Mouse (Mus musculus) layer of hippocampus, postnatal 25 days (tissue): ENCODE measurements around the gene Pgm2l1. TPM values are rescaled to one million over a fixed set of nuclear protein-coding genes. Genes with fewer than 3 reads are reported as not detected.

Experiments used
- DNase-seq, 2 experiments: peaks; one replicate each; pipeline ENCODE4 v3.0.0; 2022; ENCODE audit warnings: mixed read lengths in 2 of 2, low spot score in 1 of 2; ENCODE audit errors: extremely low spot score in 1 of 2
- total RNA-seq, 2 experiments: library from RNA; stranded (reverse); gene quantifications; 2 replicates each; pipeline ENCODE4 v1.2.3; 2021

Gene Pgm2l1
- total RNA-seq, 2 experiments from 2014 or later = 267 to 298 TPM

DNA sequence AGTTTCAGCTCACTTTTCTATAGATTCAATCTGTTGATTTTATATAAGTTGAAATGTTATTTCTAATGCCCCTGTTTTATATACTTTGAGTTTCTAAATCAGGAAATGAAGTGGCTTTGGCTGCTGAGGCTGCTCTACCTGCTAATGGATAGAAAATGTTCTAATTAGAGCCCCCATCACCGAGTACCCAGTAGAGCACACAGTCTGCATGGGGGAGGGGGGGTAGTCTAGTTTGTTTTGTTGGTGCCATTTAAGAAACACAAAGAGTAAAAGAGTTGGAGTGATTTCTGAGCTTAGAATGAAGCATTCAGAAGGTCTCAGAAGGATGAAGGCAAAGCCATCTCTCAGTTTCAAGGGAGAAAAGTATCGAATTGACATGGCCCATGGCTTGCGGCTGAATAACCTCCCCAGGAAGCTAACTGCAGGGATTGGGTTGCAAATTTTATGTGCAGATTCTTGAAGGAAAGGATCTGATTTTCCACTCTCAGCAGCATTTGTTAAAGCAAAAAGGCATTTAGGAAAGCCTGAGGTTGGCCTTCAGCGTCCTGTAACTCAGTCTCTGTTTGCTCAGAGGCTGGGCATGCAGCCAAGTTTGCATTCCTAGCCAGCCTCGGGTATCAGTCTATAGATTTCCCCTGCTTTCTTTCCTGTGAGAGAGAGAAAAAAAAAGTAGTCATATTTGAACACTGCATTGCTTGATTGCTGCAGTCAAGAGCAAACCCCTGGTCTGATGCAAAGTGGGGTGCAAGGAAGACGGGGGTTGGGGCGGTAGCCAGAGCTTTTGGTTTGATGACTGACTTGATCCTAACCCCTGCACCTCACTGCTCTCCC is 60.8 kb downstream of the Pgm2l1 start:
- DNase-seq = no peak

DNA sequence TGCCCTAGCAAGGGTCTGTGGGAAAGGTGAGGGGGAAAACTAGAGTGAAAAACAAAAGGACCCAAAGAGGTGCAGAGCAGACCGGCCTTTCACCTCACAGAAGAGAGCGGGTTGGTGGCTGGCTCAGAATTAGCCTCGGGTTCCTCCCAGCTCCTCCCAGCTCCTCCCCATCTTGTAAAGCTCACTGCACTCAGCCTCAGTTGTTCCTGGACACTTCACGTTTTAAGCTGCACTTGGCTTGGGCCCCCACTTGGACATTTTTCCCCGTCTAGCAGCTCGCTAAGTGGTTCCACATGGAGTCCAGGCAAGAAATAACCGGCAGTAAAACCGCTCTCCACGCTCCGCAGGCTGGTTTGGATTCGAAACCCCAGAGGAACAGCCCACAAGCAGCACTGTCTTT is 61.4 kb downstream of the Pgm2l1 start:
- DNase-seq = no peak

DNA sequence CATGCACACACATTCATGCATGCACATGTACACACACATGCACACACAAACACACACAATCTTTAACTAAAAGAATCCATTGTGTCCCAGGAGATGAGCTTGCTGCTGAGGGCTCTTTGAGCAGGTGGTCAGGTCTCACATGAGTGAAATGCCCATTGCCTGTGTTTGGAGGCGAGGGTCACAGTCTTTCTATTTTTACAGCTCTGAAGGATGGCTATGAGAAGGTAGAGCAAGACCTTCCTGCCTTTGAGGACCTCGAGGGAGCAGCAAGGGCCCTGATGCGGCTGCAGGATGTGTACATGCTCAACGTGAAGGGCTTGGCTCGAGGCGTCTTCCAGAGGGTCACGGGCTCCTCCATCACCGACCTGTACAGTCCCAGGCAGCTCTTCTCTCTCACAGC is 66.4 kb downstream of the Pgm2l1 start:
- peak in 1 of 2 experiments; percentile 3 for DNase-seq

DNA sequence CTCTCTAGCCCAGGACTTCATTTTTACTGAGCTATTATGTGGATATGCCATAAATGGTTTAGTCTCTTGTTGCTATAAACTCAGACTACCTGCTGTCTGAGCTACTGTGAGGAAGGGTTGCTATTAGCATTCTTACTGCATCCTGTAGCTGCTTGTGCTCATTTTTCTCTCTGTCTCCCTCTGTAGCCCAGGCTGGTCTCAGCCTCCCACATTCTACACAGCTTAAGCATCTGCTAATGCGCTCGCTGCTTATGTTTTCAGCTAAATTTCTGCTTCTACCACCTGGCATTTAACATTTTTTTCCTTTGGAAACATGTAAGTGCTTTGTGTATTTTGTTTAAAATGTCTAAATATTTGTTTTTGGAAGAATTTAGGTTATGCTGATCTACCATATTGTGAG is 68.6 kb downstream of the Pgm2l1 start:
- no peak for DNase-seq

DNA sequence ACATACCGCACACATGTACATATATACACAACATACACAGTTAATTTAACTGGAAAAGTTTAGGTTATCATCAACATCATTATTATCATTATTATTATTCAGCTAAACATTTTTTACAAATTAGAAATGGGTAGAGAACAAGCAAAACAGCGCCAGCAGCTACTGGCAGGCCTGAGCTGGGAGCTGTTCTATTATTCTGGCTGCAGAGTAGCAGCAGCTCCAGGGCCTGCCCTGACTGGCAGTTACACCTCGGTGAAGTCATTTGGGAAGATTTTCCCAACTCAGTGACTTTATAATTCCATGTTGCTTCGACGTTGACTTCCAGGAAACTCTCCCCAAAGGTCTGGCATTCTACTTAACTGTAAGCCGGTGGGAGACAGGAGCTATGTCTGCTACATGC is 69.5 kb downstream of the Pgm2l1 start:
- no peak for DNase-seq

DNA sequence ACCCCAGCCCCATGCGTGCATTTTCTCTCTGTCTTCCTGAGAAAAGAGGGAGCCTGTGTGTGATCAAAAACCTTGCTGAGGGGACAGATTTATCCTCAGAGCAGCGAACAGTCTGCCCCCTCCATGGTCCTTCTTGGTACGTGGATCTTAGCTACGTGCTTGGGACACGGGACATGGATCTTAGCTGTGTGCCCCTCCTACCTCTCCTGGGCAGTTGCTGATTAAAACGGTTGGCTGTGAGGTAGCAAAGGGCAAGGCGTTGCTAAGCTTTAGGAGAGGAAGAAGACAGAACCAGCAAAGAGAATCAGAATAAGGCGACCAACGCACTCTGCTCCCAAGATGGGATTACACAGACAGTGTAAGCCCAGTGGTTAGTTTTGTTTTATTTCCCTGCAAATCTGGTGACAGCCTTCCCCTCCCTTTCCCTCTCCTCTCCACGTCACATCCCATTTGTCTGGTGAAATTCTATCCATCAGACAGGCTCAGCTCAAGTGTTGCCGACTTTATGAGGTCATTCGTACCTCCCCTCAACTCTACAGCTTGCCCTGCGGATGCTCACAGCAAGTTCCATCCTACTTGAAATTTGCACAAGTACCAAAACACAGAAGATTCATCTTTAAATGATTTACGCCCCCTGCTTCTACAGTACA is 71.8 kb downstream of the Pgm2l1 start:
- no peak for DNase-seq

DNA sequence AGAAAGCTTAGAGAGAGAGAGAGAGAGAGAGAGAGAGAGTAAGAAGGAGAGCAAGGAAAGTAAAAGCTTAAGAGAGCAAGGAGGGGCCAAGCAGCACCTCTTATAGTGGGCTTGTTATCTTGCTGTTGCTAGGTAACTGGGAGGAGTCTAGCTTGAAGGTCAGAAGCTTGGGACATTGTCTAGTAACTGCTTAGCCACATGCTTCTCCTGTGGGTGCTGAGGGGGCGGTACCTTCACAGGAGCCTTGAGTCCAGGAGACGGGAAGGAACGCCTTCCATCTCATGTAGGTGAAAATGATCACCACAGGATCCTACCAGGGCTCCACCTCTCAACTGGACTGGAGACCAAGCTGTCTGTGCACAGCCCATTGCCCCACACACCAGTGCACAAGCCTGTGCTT is 74.2 kb downstream of the Pgm2l1 start:
- no peak for DNase-seq

DNA sequence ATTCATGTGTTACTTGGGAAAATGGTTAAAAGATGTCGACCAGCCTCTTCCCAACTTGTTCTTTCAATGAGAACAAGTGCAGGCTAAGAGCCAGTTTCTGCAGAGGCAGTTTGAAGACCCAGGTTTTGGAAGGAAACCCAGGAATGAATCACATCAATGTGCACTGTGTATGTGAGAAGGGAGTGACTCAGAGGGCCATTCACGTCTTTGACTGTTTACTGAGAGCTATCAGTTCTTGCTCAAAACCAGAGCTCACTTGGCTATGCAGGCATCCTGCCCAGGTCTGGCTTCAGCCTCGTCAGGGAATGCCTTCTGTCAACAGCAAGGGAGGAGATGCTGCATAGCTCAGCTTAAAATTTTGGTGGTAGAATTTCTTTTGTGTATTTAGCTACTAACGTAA is 75.1 kb downstream of the Pgm2l1 start:
- peak in 1 of 2 experiments; percentile 47 for DNase-seq

DNA sequence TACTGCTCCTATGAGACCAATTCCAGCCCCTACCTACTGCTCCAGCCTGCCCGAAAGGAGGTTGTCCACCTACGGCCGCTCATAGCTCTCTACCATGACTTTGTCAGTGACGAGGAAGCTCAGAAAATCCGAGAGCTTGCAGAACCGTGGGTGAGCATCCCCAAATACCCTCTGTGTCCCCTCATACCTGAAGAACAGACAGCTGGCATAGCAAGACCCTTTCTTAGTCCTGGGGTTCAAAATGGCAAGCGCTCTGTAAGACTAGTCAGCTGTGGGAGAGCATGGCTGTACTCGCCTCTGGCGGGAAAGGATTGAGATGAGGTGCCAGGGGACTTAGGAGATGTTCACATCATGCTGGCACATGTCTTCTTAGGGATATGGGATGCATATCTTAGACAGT is 78.7 kb downstream of the Pgm2l1 start:
- no peak for DNase-seq

DNA sequence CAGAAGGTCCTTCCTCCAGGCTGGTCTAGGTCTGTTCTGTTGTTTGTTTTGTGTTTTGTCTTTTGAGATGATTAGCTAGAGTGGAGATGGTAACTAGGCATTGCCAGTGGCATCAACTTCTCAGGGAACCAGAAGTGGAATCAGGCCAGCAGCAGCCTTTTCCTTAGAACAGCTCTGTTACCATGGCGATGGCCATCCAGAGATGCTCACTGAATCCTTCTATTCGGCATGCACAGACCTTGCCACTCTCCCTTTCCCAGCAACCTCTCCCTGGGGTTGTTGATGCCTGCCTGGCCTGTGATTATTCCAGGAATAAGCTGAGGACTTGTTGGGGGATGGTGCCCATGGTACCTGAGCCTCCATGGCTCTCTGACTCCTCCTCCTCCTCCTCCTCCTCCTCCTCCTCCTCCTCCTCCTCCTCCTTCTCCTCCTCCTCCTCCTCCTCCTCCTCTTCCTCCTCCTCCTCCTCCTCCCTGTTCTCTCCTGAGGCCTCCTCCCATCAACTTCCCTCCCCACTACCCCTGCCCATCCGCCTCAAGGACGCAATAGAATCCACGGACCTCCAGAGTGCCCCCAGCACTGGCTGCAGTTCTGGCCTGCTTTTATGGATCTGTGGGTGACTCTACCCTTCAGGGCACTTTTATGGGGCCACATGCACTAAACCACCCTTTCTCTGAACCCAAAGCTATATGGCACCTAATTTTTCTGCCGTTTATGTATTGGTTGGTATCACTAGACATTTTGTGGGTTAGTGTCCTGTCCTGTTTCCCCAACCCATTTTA is 80.9 kb downstream of the Pgm2l1 start:
- DNase-seq = no peak

DNA sequence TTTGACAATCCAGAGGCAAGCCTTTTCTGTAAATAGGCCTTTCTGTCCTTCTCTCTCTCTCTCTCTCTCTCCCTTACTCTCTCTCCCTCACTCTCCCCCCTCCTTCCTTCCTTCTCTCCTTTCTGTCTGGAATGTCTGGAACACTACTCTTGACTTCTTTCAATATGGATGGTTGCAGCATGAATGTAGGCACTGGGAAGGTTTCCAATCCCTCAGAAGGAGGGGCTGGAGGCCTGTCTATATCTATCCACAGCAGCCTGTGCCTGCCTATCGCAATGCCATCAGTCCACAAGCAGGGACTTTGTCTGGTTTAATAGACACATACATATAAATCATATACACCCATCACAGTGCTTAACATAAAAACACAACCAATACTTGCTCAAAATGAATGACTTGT is 82.0 kb downstream of the Pgm2l1 start:
- DNase-seq = no peak

DNA sequence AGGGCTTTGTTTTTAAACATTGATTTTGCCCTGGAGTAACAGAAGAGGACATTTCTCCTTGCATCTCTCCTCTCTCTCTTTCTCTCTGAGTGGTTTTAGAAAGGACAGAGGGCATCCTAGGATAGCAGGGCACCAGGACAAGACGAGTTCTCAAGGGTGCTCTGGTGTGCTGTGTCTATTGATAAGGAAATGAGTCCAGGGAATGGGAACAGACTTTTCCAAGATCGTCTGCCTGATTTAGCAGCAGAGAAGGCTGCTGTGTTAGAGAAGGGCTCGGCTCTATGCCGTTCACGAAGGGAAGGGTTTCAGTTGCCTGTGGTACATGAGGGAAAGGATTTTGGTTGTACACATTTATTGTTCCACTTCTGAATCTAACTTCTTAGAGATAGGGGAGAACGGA is 82.5 kb downstream of the Pgm2l1 start:
- DNase-seq = no peak

DNA sequence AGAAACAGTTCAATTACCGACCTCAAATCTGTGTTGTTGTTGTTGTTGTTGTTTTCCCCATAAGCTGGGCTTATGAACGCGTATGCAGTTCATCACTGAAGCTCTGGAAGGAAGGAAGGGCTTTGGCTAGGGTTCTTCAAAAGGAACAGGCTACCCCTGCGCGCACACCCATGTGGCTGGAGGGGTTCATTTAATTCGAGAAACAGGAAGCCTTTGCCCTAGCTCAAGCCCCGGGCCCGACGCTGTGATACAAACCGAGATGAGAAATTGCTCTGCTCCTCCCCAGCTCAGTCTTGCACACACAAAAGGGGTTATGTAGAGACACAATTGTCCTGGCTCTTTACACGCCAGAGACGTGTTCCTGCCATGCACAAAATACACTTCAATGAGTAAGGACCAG is 83.1 kb downstream of the Pgm2l1 start:
- DNase-seq = no peak

DNA sequence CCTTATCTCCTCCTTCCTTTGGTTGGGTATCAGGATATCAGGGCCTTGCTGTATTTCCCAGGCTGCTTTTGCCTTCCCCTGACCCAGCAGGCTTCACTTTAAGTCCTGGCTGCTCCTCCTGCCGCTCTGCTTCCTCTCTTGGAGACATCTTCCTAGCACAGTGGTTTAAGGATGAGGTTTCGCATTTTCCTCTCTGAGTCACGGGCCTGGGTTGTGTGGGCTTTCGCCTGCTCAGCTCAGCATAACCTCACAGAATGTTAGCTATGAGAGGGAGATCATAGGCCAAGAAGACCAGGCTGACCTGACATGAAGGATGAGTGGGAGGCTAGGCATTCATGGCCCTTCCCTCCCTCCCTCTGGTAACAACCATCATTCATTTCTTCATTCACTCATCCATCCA is 85.5 kb downstream of the Pgm2l1 start:
- no peak for DNase-seq

DNA sequence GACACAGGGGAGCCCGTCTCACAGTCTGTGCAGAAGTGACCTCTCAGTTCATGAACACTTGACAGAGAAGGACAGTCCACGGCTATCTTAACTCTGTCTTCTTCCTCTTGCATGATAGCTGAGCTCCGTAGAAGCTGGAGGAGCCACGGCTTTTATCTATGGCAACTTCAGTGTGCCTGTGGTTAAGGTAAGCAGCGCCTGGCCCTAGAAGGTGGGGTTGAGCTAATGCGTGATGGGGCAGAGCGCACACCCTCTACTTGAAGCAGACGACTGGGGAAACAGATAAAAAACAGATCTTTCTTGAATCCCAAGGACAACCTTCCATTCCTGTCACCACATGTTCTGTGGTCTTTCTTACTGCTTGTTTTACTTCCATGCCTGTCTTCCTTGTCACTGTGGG is 89.7 kb downstream of the Pgm2l1 start:
- DNase-seq = no peak

DNA sequence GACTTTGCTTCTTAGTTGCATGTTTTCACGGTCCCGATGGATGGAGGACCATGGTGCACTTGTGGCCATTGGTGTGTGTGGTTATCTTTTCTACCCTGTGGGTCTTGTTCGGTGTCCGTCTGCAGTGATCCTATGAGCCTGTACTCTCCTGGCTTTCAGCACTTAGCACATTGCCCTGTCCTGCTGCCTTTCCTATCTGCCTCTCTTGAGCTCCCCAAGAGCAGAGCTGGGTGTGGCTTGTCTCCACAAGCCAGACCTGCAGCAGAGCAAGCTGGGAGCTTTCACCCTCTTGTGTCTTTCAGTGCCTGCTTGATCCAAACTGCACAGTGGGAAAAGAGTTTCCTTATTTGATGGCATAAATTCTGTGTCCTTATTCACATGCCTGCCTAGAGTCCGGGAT is 90.3 kb downstream of the Pgm2l1 start:
- no peak for DNase-seq

DNA sequence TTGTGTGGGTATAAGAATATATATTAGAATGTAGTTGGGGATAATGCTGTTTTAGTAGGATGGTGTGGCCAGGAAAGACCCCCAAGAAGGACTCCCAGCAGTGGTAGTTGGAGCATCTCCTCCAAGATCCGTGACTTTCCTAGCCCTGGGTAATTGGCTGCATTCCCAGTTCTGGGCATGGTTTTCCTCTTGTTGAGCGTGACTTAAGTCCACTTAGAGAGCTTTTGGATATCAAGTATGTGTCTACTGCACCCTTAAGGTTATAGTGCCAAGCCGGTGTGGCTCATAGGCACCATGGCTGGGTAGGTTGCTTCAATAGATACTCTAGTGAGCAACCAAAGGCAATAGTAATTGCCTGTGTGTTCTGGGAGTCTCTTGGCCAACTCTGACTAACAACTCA is 96.5 kb downstream of the Pgm2l1 start:
- DNase-seq = no peak

DNA sequence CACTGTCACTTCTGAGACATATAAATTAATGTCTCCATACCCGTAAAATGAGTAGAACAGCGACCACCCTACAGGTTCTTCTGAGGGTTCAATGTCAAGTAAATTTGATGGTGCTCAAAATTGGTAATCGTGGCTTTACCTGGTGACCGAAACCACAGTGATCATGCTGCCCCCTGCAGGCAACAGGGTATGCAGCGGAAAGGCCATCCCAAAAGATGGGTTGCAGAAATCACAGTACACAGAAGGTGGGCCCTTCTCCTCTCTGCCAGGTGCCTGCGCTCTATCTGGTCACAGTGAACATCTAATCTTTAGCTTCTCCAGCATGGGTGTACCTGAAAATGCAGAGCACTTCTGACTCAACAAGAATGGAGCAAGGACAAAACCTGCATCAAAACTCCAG is 98.3 kb downstream of the Pgm2l1 start:
- peak; percentile 54 to 79 for DNase-seq

DNA sequence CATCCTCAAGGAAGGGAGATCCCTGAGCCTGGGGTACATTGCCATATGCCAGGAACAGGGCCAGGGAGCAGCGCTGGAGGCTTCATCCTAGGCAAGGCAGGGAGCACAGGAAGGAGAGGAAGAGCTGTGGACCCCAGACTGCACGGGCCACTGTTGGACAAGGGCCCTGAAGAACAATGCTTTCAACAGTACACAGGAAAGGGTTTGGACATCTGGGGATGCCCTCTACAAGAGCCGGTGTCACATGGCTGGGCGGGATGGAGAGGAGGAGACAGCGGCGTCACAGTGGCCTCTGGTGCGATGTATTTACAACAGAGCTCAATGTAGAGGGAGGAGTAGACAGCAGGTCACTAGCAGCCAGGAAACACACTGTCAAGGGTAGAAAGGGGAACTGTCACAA is 100.3 kb downstream of the Pgm2l1 start:
- no peak for DNase-seq
